ENCODE assay signal across 7 mouse cellular contexts in genomic region chr1:54832765-54833164, GRCm38 (mm10).
DNase-seq lines count a peak whose midpoint lies in the region; ATAC-seq and TF ChIP-seq lines count a peak whose summit lies in the region.

No protein-coding gene starts in this region.

- H3K27me3 ChIP-seq in E14TG2a.4 (ENCODE audit: insufficient read depth, low read length), result no peaks in the 10 kb centered on the region
- H3K27me3 ChIP-seq in midbrain, embryonic 16.5 days (ENCODE audit: control insufficient read depth, insufficient read depth, low read depth, low read length), result no peaks in the 10 kb centered on the region

- 5% methylated on average over 1 of the region's 1 CpGs for WGBS in midbrain, embryonic 16.5 days

- DNase-seq in layer of hippocampus, adult 9-10 months (ENCODE audit: low spot score), result peak; percentile 45
- DNase-seq in layer of hippocampus, postnatal 10 days (ENCODE audit: low spot score in 2 of 2), result no peak
- peak; percentile 54 for DNase-seq in ZHBTc4 (ENCODE audit: low read depth, low spot score)

- peak; percentile 49 for TF ChIP-seq CTCF in E14TG2a.4 (conservative IDR thresholded peaks at IDR 0.05; ENCODE audit: low read length)

- no peak overlapping the region for H3K4me2 ChIP-seq in midbrain, embryonic 16.5 days (ENCODE audit: low read length)

- H3K4me3 ChIP-seq in E14TG2a.4 (replicated peaks; ENCODE audit: low read length), result no peak overlapping the region
- no peak overlapping the region for H3K4me3 ChIP-seq in midbrain, embryonic 16.5 days (ENCODE audit: low read depth, low read length)

- H3K36me3 ChIP-seq in E14TG2a.4 (ENCODE audit: insufficient read depth, low read length), result no peaks in the 10 kb centered on the region
- no peaks in the 10 kb centered on the region for H3K36me3 ChIP-seq in midbrain, embryonic 16.5 days (ENCODE audit: control insufficient read depth, insufficient read depth, low read length)

- H3K4me1 ChIP-seq in E14TG2a.4 (replicated peaks; ENCODE audit: low read depth, low read length), result no peaks in the 10 kb centered on the region
- H3K4me1 ChIP-seq in midbrain, embryonic 16.5 days (ENCODE audit: control insufficient read depth, insufficient read depth, low read length), result no peaks in the 10 kb centered on the region

- no peak overlapping the region for H3K27ac ChIP-seq in midbrain, embryonic 16.5 days (ENCODE audit: low read length)

- no peaks in the 10 kb centered on the region for H3K9me3 ChIP-seq in E14TG2a.4 (ENCODE audit: low read length)
- H3K9me3 ChIP-seq in midbrain, embryonic 16.5 days (replicated peaks; ENCODE audit: control insufficient read depth, low read length, poor library complexity, severe bottlenecking), result no peaks in the 10 kb centered on the region

- peak; percentile 37 to 51; a peak in 2 of 4 replicates for ATAC-seq in hematopoietic stem cell, adult 5-6 weeks (replicated peaks in 1 of 2; ENCODE audit: insufficient read depth in 1 of 2, low FRiP score in 2 of 2, low TSS enrichment in 1 of 2, low read depth in 1 of 2, poor library complexity in 2 of 2, severe bottlenecking in 2 of 2)
- 0 out of 2 replicates have a peak, but pooled peaks have one; percentile 52 for ATAC-seq in midbrain, embryonic 16.5 days
- no peak for ATAC-seq in monocyte, adult 5-6 weeks (replicated peaks; ENCODE audit: insufficient number of reproducible peaks, low FRiP score, low TSS enrichment, poor library complexity, severe bottlenecking)

- H3K9ac ChIP-seq in midbrain, embryonic 16.5 days (ENCODE audit: low read depth, low read length), result no peak overlapping the region

Comparison
In these comparisons a context has a peak if more than half of its experiments do, and no peak if none do; other contexts are left out.
1. DNase-seq: peak in layer of hippocampus, adult 9-10 months (single experiment) and ZHBTc4 (single experiment); none in layer of hippocampus, postnatal 10 days (0 of 2).